Mouse (Mus musculus) lung, postnatal 4 days (tissue): ENCODE results near the gene Itpr1.
A peak's percentile ranks its signal among the peaks of the same experiment; 100 is the strongest.
"Not testable (repeated sequence)": the region's sequence is repeated elsewhere in the genome, so short reads cannot be mapped to it uniquely, and the experiment has no call there.

Experiments used
- DNase-seq, 2 experiments: peaks; one replicate each; pipeline ENCODE4 v3.0.0; 2021

The Itpr1 gene

GRCm38 (mm10) chr6:108553536-108553935 lies 340.6 kb downstream of the Itpr1 start:
- no peak for DNase-seq

- no peak for DNase-seq
Measured at GRCm38 (mm10) chr6:108554389-108554788, 341.5 kb downstream of the Itpr1 start.

DNA sequence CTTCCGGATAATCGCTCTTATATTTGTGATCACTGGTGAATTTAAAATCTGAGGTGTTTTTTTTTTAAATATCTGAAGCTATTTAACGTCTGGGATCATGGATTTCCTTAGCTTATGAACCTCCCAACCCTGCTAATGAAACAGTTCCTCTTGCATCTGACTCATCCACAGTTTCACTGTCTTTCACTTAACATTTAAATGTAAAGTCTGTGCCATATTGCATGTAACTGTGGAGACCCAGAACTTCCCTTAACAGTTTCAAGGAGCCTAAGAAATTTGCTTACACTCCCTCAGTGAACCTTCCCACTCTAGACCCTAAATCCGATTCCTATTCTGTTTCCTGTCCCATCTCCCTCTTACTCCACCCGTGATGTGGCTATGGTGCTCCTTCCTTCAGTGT lies 342.0 kb downstream of the Itpr1 start:
- DNase-seq: no peak

DNA sequence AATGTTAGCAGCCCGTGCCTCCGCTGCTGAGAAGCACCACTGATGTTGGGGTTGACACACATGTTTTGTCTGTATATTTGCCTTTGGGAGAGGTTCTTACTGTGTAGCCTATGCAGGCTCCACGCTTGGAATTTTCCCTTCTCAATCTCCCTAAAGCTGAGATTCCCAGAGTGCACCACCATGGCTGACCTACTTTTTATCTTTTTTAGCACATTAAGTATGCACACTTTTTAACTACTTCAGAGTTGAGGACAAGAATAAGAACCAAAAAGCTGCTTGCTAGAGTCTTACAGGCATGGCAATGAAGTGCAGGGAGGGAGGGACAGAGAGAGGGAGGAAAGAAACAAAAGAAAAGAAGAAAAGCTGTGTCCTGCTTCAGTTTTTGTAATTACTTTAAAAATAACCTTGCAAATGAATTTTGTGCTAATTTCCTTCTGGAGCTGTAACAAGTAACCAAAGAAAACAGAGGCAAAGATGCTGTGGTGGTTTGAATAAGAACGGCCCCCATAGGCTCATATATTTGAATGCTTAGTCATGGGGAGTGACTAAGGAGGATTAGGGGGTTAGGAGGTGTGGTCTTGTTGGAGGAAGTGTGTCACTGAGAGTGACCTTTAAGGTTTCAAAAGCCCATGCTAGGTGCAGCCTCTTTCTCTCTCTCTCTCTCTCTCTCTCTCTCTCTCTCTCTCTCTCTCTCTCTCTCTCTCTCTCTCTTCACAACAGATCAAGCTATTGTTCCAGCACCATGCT lies 344.9 kb downstream of the Itpr1 start:
- no peak for DNase-seq

DNA sequence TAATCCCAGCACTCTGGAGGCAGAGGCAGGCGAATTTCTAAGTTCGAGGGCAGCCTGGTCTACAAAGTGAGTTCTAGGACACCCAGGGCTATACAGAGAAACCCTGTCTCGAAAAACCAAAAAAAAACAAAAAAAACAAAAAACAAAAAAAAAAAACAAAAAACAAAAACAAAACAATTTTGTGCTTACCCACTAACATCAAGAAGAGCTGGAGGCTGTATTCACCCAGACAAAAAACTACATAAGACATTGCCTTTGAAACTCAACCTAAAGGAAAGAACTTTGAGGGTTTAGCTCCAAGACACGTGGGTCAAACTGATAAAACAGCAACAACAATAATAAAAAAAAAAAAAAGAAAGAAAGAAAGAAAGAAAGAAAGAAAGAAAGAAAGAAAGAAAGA lies 346.3 kb downstream of the Itpr1 start:
- not testable (repeated sequence) for DNase-seq

GRCm38 (mm10) chr6:108562971-108563370 lies 350.1 kb downstream of the Itpr1 start:
- DNase-seq: no peak

DNA sequence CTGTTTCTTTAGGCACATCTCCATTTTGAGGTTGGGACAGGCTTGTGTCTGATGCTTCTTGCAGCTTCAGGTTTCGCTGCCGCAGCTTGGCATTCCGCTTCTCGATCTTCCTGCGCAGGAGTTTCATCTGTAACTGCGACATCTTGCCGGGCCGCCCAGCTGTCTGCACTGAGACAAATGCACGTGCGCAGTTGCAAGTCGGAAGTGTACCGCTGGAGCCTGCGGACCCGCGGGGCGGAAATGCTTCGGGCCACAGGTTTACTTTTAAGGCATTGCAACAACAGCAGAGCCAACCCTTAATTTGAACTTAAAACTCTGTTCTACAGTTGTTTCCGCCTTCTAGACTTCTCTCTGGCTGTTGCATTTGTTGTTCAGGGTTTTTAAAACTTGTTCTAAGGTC lies 352.6 kb downstream of the Itpr1 start:
- not testable (repeated sequence) for DNase-seq

DNA sequence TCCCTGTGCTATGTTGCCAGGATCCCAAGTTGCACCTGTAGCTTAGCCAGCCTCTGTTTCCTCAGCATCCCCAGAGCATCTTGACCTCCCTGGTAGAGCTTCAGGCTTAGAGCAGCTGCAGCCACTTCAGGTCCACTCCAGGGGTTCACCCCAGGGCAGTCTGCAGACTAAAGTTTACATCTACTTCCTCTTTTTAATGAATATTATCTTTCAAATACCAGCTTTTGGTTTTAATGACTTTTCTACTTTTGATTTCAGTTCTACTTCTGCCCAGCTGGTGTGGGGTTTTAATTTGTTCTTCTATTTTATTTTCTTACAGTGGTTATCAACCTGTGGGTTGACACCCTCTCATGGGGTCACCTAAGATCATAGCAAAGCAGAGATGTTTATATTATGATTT lies 353.7 kb downstream of the Itpr1 start:
- no peak for DNase-seq

DNA sequence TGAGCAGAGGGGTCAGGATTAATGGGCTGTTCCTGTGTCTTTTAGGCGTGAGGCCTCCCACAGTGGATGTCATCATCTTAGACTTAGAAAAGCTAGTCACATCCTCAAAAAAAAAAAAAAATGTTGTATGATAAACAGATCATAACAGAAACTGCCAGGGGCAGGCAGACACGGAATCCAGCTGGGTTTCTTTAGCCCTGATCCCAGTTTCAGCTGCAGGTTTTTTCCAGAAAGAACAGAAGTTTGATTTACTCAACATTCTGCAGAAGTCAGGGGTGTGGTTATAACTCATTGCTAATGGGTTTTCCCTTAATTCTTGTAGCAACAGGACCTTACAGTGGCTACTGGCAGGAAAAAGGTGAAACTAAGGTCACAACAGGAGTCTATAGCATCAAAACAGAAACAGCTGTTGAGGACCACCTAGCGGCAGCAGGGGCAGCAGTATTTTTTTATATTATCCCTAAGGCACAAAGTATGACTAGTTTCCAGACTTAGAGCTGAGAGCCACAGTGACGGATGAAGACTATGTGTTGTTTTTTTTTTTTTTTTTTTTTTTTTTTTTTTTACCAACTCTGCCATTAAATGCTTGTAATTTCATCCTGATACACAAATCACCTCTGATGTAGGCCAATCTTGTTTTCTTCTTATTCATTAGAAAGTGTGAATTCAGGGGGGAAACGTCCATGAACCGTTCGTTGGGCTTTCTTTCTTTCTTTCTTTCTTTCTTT lies 356.7 kb downstream of the Itpr1 start:
- DNase-seq: peak; percentile 38 to 60

- DNase-seq: peak; percentile 78 to 79
Measured at GRCm38 (mm10) chr6:108570351-108571041, 357.6 kb downstream of the Itpr1 start.

DNA sequence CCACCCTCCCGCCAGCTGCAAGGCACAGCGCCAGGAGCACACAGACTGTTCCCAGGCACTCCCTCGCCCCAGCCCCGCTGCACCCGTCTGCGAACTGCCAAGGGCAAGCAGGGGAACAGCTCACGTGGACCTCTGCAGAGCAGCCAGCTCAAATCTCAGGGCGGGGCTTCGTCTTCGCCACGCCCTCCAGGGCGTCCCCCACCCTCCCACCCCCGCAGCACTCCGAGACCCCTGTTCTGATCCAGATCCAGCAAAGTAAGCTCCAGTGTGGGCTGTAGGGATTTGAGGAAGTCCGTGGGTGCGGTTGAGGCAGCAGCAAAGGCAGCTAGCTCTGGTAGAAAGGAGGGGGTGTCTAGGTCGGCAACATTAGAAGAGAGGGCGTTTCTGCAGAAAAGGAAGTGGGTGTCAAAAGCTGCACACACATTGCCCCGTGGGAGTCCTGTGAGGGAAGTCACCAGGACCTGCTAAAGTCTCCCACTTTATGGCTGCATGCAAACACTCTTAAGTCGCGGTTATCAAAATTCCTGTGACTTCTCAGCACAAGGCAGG lies 358.2 kb downstream of the Itpr1 start:
- DNase-seq: peak; percentile 90 to 94

DNA sequence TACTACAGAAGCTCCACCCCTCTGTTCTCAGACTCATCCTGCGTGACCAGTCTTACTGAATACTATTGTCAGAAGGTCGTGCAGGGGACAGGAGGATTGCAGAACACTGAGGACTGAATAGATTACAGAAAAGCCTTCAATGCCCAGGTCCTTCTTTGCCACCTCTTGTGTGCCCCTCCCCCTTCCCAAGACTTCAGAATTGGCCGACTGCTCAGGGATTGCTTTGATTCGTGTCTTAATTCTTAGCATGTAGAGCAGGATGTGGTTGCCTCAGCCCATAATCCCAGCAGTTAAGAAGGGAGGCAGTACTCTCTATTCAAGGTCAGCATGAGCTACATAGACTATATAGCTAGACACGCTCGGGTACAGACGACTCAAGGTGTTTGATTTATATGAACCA lies 359.8 kb downstream of the Itpr1 start:
- peak; percentile 16 to 24 for DNase-seq

DNA sequence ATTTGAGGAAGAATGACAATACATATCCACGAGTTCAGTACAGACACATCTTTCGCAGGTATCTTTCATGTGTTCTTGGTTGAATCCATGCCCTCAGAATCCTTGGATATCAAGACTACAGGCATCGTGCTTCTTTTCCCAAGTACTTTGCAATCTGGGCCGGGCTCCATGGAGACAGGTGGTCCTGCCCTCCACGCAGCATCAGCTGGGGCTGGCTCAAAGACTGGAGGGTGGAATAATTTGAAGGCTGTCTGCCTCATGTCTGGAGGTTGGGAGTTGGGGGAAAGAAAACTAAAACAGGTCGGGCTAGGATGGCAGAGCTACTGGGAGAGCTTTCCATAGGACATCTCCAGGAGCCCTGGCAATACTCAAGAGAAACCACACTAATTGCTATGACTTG lies 364.2 kb downstream of the Itpr1 start:
- DNase-seq: no peak

DNA sequence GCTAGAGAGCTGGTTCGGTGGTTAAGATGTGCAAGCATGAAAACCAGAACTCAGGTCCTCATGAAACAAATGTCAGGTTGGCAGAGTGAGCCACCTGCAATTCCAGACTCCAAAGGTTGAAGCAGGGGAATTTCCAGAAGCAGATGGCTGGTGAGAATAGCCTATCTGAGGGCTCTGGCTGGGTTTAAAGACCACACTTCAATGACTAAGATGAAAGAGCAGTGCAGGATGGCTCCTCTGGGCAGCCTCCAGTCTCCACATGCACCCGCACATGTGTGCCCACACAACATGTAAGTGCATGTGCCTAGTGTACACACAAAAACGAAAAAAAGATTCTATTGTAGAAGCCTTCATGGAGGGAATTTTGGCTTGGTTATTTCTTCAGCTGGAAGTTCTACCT lies 375.5 kb downstream of the Itpr1 start:
- no peak for DNase-seq

- DNase-seq: no peak
Measured at GRCm38 (mm10) chr6:108592227-108592626, 379.3 kb downstream of the Itpr1 start.

GRCm38 (mm10) chr6:108592636-108593035 lies 379.7 kb downstream of the Itpr1 start:
- no peak for DNase-seq

GRCm38 (mm10) chr6:108594171-108594841 lies 381.4 kb downstream of the Itpr1 start:
- no peak for DNase-seq

DNA sequence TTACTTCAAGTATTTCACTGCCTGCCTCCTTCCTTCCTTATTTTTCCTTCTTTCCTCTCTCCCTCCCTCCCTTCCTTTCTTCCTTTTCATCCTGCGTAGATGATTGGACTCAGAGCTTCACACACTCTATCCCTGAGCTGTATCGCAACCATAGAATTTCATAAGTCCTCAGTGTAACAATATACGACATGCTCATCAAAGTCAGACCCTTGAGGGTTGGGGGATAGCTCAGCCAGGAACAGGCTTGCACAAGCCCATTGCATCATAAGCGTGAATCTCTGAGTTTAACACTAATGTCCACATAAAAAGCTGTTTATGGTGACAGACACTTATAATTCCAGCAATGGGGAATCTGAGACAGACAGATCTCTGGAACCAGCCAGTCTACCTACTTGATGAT lies 385.8 kb downstream of the Itpr1 start:
- no peak for DNase-seq

- no peak for DNase-seq
Measured at GRCm38 (mm10) chr6:108599317-108599716, 386.4 kb downstream of the Itpr1 start.
